Mouse (Mus musculus): Measurements from ENCODE around the gene Clstn2.

DNA sequence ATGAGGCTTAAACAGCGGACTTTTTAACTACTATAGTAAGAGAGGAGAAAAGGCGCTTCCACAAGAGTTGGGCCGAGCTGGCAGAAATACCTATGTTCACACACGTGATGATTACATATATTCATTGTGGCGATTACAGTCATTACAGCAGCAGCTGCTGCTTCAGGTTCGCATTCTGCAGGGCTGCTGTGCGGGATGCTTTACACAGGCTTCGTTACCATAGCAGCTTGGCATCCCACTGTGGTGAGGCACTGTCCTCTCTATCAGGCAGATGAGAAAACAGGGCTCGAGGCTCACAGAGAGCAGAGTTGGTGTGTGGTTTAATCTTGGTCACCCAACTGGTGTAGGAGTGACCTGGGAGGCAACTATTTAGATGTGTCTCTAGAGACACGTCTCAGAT is 205.3 kb downstream of the Clstn2 start:
- no peak for TF ChIP-seq CTCF (IDR thresholded peaks at IDR 0.05; ENCODE audit: low read depth)
- TF ChIP-seq EP300 (IDR thresholded peaks at IDR 0.05; ENCODE audit: low read depth), result no peak

Data from heart, postnatal 0 days (tissue).